Mouse (Mus musculus): ENCODE results near the gene Tbpl2. TPM values are rescaled to one million over a fixed set of nuclear protein-coding genes. Genes with fewer than 3 reads are reported as not detected.

The Tbpl2 gene
- polyA plus RNA-seq, 1 experiment from 2014 or later: not detected

Other genes with a start within 250 kb of the Tbpl2 start
- gene Hnmt, start 47.2 kb downstream of the Tbpl2 start, polyA plus RNA-seq (2015; fragmentation: Nextera tagmentation; extraction: Ambion mirVana): 1.3 TPM in 2 replicates
- not detected in 2 replicates for gene Il1f8, start 56.6 kb upstream of the Tbpl2 start, polyA plus RNA-seq (2015; fragmentation: Nextera tagmentation; extraction: Ambion mirVana)
- gene Il1f9, start 89.9 kb upstream of the Tbpl2 start, polyA plus RNA-seq (2015; fragmentation: Nextera tagmentation; extraction: Ambion mirVana): not detected in 2 replicates
- not detected in 2 replicates for gene Il1f6, start 118.8 kb upstream of the Tbpl2 start, polyA plus RNA-seq (2015; fragmentation: Nextera tagmentation; extraction: Ambion mirVana)
- gene Il1f5, start 180.4 kb upstream of the Tbpl2 start, polyA plus RNA-seq (2015; fragmentation: Nextera tagmentation; extraction: Ambion mirVana): 3.2 and 3.6 TPM in 2 replicates
- not detected in 2 replicates for gene Il1f10, start 194.6 kb upstream of the Tbpl2 start, polyA plus RNA-seq (2015; fragmentation: Nextera tagmentation; extraction: Ambion mirVana)
- 0.49 and 0.61 TPM in 2 replicates for gene Il1rn, start 240.3 kb upstream of the Tbpl2 start, polyA plus RNA-seq (2015; fragmentation: Nextera tagmentation; extraction: Ambion mirVana)